Mouse (Mus musculus) olfactory bulb, adult 2 months (tissue): ENCODE measurements at regions not wholly inside any gene's neighbourhood (a gene's known extent, or its start where the extent isn't known, plus 50 kb on each side); places are given as distances from the start of the nearest gene placed in this dataset.

Source experiments
- CTCF ChIP-seq: fragments of 200-500 bp; IDR thresholded peaks from 2 replicates; pipeline ENCODE4 v1.5.1; 2012; ENCODE audit warnings: low read depth, mild to moderate bottlenecking, low read length, moderate library complexity; ENCODE audit not compliant: insufficient read depth
- POLR2A ChIP-seq: fragments of 200-500 bp; IDR thresholded peaks from 2 replicates; pipeline ENCODE4 v1.6.1; 2012; ENCODE audit warnings: mild to moderate bottlenecking, low read depth, low read length, moderate library complexity; ENCODE audit not compliant: insufficient read depth

DNA sequence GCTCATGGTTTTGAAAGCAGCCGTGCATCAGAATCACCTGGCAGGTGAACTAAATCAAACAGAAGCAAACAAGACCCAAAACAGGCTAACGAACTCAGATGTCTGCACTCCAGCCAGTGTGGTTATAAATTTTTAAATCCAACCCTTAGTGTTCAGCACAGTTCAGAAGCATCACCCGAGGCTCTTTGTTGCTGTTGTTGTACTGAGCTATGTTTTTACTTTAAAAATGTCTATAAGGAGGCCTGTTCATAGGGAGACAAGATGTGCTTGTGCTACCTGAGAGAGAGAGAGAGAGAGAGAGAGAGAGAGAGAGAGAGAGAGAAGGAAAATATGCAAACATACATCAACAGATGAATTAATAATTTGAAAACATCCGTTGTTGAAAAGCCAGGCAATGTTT, 1503.1 kb upstream of the Gm6569 start:
- TF ChIP-seq POLR2A (no peak), CTCF (no peak)
